Mouse (Mus musculus) embryonic facial prominence, embryonic 14.5 days (tissue): Measurements from ENCODE around the gene Josd2. TPM values are rescaled to one million over a fixed set of nuclear protein-coding genes. Genes with fewer than 3 reads are reported as not detected.

Source experiments
- ATAC-seq: fragments of 200-750 bp; cut with Nextera tagmentation; 2 replicates; pipeline ENCODE4 v1.8.0; 2017; ENCODE audit warnings: low read depth, moderate number of reproducible peaks, moderate TSS enrichment
- DNase-seq: peaks from one replicate; pipeline ENCODE4 v3.0.0-alpha.2; 2015; ENCODE audit warnings: low spot score
- H3K27ac ChIP-seq: fragments of 300-500 bp; sonication (generic); replicated peaks from 2 replicates; pipeline ENCODE4 v1.5.1; 2014; ENCODE audit warnings: low read depth, mild to moderate bottlenecking, low read length, moderate library complexity
- H3K27me3 ChIP-seq: fragments of 300-500 bp; sonication (generic); replicated peaks from 2 replicates; pipeline ENCODE4 v1.6.1; 2014; ENCODE audit warnings: low read length; ENCODE audit not compliant: control insufficient read depth, insufficient read depth
- H3K36me3 ChIP-seq: fragments of 300-500 bp; sonication (generic); 2 replicates; pipeline ENCODE4 v1.6.1; 2014; ENCODE audit warnings: low read length, mixed read lengths; ENCODE audit not compliant: control insufficient read depth, insufficient read depth
- H3K4me1 ChIP-seq: fragments of 300-500 bp; sonication (generic); 2 replicates; pipeline ENCODE4 v1.6.1; 2014; ENCODE audit warnings: antibody characterized with exemption, low read length; ENCODE audit not compliant: control insufficient read depth, insufficient read depth
- H3K4me2 ChIP-seq: fragments of 300-500 bp; sonication (generic); 2 replicates; pipeline ENCODE4 v1.6.1; 2014; ENCODE audit warnings: low read depth, mild to moderate bottlenecking, low read length, moderate library complexity, mixed read lengths
- H3K4me3 ChIP-seq: fragments of 300-500 bp; sonication (generic); 2 replicates; pipeline ENCODE4 v1.5.1; 2014; ENCODE audit warnings: low read depth, mild to moderate bottlenecking, low read length
- H3K9ac ChIP-seq: fragments of 300-500 bp; sonication (generic); 2 replicates; pipeline ENCODE4 v1.6.1; 2014; ENCODE audit warnings: low read depth, mild to moderate bottlenecking, low read length, moderate library complexity, mixed read lengths
- H3K9me3 ChIP-seq: fragments of 300-500 bp; sonication (generic); 2 replicates; pipeline ENCODE4 v1.6.1; 2016; ENCODE audit warnings: low read length; ENCODE audit not compliant: control insufficient read depth
- WGBS: fragments of 180-500 bp; shearing (Covaris S2); extraction: QIAGEN DNeasy Blood & Tissue Kit; methylation state at CpG from one replicate; pipeline ENCODE4 v1.1.7; 2014; 5-methylcytosine and 5-hydroxymethylcytosine counted together
- polyA plus RNA-seq: library from polyadenylated mRNA; unstranded; fragments of >200 nt; fragmentation: Nextera tagmentation; extraction: Ambion mirVana; gene quantifications from 2 replicates; pipeline ENCODE4 v1.2.1, GENCODE M21; 2014

Josd2 gene
- polyA plus RNA-seq, 1 experiment from 2014 or later, result 91.2 TPM

- Histone ChIP-seq H3K9ac (no peak overlapping the region), H3K9me3 (no peaks in the 10 kb centered on the region), H3K36me3 (no peaks in the 10 kb centered on the region), H3K4me3 (no peak overlapping the region), H3K4me1 (peaks cover 5% of the 10 kb centered on the region; the same call in 1 of the 2 replicates), H3K4me2 (no peak overlapping the region), H3K27me3 (peaks cover 26% of the 10 kb centered on the region), H3K27ac (no peak overlapping the region)
- DNase-seq, result no peak
- 68% methylated on average over 9 of the region's 9 CpGs for WGBS
- ATAC-seq, result no peak
Measured at GRCm38 (mm10) chr7:44434089-44434488, 33.7 kb upstream of the Josd2 start.

- no peaks in the 10 kb centered on the region for H3K9me3 ChIP-seq
- no peak overlapping the region for H3K27ac ChIP-seq
- H3K9ac ChIP-seq, result no peak overlapping the region
- no peaks in the 10 kb centered on the region for H3K4me1 ChIP-seq
- ATAC-seq (no peak), DNase-seq (no peak)
- WGBS, result 64% methylated on average over 5 of the region's 5 CpGs
- H3K4me2 ChIP-seq, result no peak overlapping the region
- no peak overlapping the region for H3K4me3 ChIP-seq
- peaks cover 24% of the 10 kb centered on the region for H3K27me3 ChIP-seq
- H3K36me3 ChIP-seq, result no peaks in the 10 kb centered on the region
Measured at GRCm38 (mm10) chr7:44435796-44436195, 32.0 kb upstream of the Josd2 start.

GRCm38 (mm10) chr7:44436267-44436666 lies 31.5 kb upstream of the Josd2 start:
- WGBS, result 0% methylated on average over 1 of the region's 1 CpGs
- Histone ChIP-seq H3K9ac (no peak overlapping the region), H3K9me3 (no peaks in the 10 kb centered on the region), H3K27me3 (peaks cover 24% of the 10 kb centered on the region), H3K4me3 (no peak overlapping the region), H3K4me1 (no peaks in the 10 kb centered on the region), H3K4me2 (no peak overlapping the region), H3K27ac (no peak overlapping the region), H3K36me3 (no peaks in the 10 kb centered on the region)
- no peak for ATAC-seq
- DNase-seq, result no peak

GRCm38 (mm10) chr7:44437188-44437587 lies 30.6 kb upstream of the Josd2 start:
- Histone ChIP-seq H3K9me3 (no peaks in the 10 kb centered on the region), H3K36me3 (no peaks in the 10 kb centered on the region), H3K4me3 (no peak overlapping the region), H3K4me1 (no peaks in the 10 kb centered on the region), H3K4me2 (no peak overlapping the region), H3K27ac (no peak overlapping the region), H3K27me3 (peaks cover 32% of the 10 kb centered on the region), H3K9ac (no peak overlapping the region)
- ATAC-seq, result no peak
- 73% methylated on average over 1 of the region's 1 CpGs for WGBS
- DNase-seq, result no peak

- no peak for ATAC-seq
Measured at GRCm38 (mm10) chr7:44437933-44438332, 29.8 kb upstream of the Josd2 start.

GRCm38 (mm10) chr7:44439696-44440095 lies 28.1 kb upstream of the Josd2 start:
- no peak for DNase-seq
- Histone ChIP-seq H3K4me1 (no peaks in the 10 kb centered on the region), H3K4me3 (no peak overlapping the region), H3K27me3 (peaks cover 58% of the 10 kb centered on the region), H3K27ac (no peak overlapping the region), H3K9me3 (no peaks in the 10 kb centered on the region), H3K4me2 (no peak overlapping the region), H3K36me3 (no peaks in the 10 kb centered on the region), H3K9ac (no peak overlapping the region)
- no peak for ATAC-seq
- WGBS, result 69% methylated on average over 2 of the region's 2 CpGs

More at GRCm38 (mm10) chr7:44437933-44438332, 29.8 kb upstream of the Josd2 start:
- no peaks in the 10 kb centered on the region for H3K4me1 ChIP-seq
- H3K4me2 ChIP-seq, result no peak overlapping the region
- H3K9ac ChIP-seq, result 0 out of 2 replicates have a peak overlapping the region, but pooled peaks have one; percentile 8
- H3K27ac ChIP-seq, result no peak overlapping the region
- WGBS, result 61% methylated on average over 8 of the region's 8 CpGs
- H3K36me3 ChIP-seq, result no peaks in the 10 kb centered on the region
- H3K4me3 ChIP-seq, result no peak overlapping the region
- no peaks in the 10 kb centered on the region for H3K9me3 ChIP-seq
- no peak for DNase-seq
- H3K27me3 ChIP-seq, result peaks cover 40% of the 10 kb centered on the region

- 82% methylated on average over 1 of the region's 1 CpGs for WGBS
- H3K27ac ChIP-seq, result no peak overlapping the region
- H3K36me3 ChIP-seq, result no peaks in the 10 kb centered on the region
- H3K9ac ChIP-seq, result no peak overlapping the region
- no peak for DNase-seq
- peaks cover 65% of the 10 kb centered on the region for H3K27me3 ChIP-seq
- no peak for ATAC-seq
- no peaks in the 10 kb centered on the region for H3K4me1 ChIP-seq
- no peak overlapping the region for H3K4me3 ChIP-seq
- no peaks in the 10 kb centered on the region for H3K9me3 ChIP-seq
- H3K4me2 ChIP-seq, result no peak overlapping the region
Measured at GRCm38 (mm10) chr7:44440479-44440878, 27.3 kb upstream of the Josd2 start.

- Histone ChIP-seq H3K27ac (no peak overlapping the region), H3K9me3 (no peaks in the 10 kb centered on the region), H3K27me3 (peaks cover 69% of the 10 kb centered on the region), H3K9ac (0 out of 2 replicates have a peak overlapping the region, but pooled peaks have one; percentile 66), H3K36me3 (no peaks in the 10 kb centered on the region), H3K4me2 (peak overlapping the region; percentile 61; the same call in 1 of the 2 replicates), H3K4me3 (peak overlapping the region; percentile 39; the same call in 1 of the 2 replicates), H3K4me1 (no peaks in the 10 kb centered on the region)
- ATAC-seq, result no peak
- WGBS, result 29% methylated on average over 1 of the region's 1 CpGs
- DNase-seq, result no peak
Measured at GRCm38 (mm10) chr7:44441180-44441579, 26.6 kb upstream of the Josd2 start.

- under 1% methylated on average over 13 of the region's 14 CpGs for WGBS
- no peaks in the 10 kb centered on the region for H3K4me1 ChIP-seq
- H3K4me2 ChIP-seq, result peak overlapping the region; percentile 61
- ATAC-seq (peak; percentile 58; the same call in 1 of the 2 replicates), DNase-seq (peak; percentile 49)
- no peaks in the 10 kb centered on the region for H3K9me3 ChIP-seq
- peaks cover 73% of the 10 kb centered on the region for H3K27me3 ChIP-seq
- H3K9ac ChIP-seq, result peak overlapping the region; percentile 66
- no peak overlapping the region; the same call in 1 of the 2 replicates for H3K27ac ChIP-seq
- no peaks in the 10 kb centered on the region for H3K36me3 ChIP-seq
- H3K4me3 ChIP-seq, result peak overlapping the region; percentile 39
Measured at GRCm38 (mm10) chr7:44441648-44442109, 26.1 kb upstream of the Josd2 start.
